Mouse (Mus musculus) hindbrain, embryonic 11.5 days (tissue): Measurements from ENCODE around the gene Tmem63b. TPM values are rescaled to one million over a fixed set of nuclear protein-coding genes. Genes with fewer than 3 reads are reported as not detected.

Experiments
- ATAC-seq: fragments of 200-750 bp; cut with Nextera tagmentation; 2 replicates; pipeline ENCODE4 v1.8.0; 2017; ENCODE audit warnings: mild to moderate bottlenecking, moderate TSS enrichment, moderate library complexity; ENCODE audit not compliant: low FRiP score
- DNase-seq: peaks from one replicate; pipeline ENCODE4 v3.0.0-alpha.2; 2015; ENCODE audit warnings: low spot score
- H3K27ac ChIP-seq: fragments of 300-500 bp; sonication (generic); 2 replicates; pipeline ENCODE4 v1.5.1; 2014; ENCODE audit warnings: mild to moderate bottlenecking, low read depth, low read length
- H3K27me3 ChIP-seq: fragments of 300-500 bp; sonication (generic); 2 replicates; pipeline ENCODE4 v1.6.1; 2014; ENCODE audit warnings: mild to moderate bottlenecking, low read length, moderate library complexity, mixed read lengths; ENCODE audit not compliant: control insufficient read depth, insufficient read depth
- H3K36me3 ChIP-seq: fragments of 300-500 bp; sonication (generic); 2 replicates; pipeline ENCODE4 v1.6.1; 2014; ENCODE audit warnings: mild to moderate bottlenecking, low read length, moderate library complexity, mixed read lengths; ENCODE audit not compliant: control insufficient read depth, insufficient read depth
- H3K4me1 ChIP-seq: fragments of 300-500 bp; sonication (generic); replicated peaks from 2 replicates; pipeline ENCODE4 v1.6.1; 2014; ENCODE audit warnings: low read length, mixed read lengths; ENCODE audit not compliant: control insufficient read depth, insufficient read depth
- H3K4me2 ChIP-seq: fragments of 300-500 bp; sonication (generic); replicated peaks from 2 replicates; pipeline ENCODE4 v1.6.1; 2014; ENCODE audit warnings: mild to moderate bottlenecking, low read depth, low read length
- H3K4me3 ChIP-seq: fragments of 300-500 bp; sonication (generic); 2 replicates; pipeline ENCODE4 v1.5.1; 2014; ENCODE audit warnings: low read depth, low read length
- H3K9ac ChIP-seq: fragments of 300-500 bp; sonication (generic); 2 replicates; pipeline ENCODE4 v1.6.1; 2014; ENCODE audit warnings: low read depth, low read length
- H3K9me3 ChIP-seq: fragments of 300-500 bp; sonication (generic); 2 replicates; pipeline ENCODE4 v1.6.1; 2016; ENCODE audit warnings: low read length; ENCODE audit not compliant: control insufficient read depth
- WGBS: fragments of 180-500 bp; shearing (Covaris S2); extraction: QIAGEN DNeasy Blood & Tissue Kit; methylation state at CpG from one replicate; pipeline ENCODE4 v1.1.7; 2014; 5-methylcytosine and 5-hydroxymethylcytosine counted together
- polyA plus RNA-seq: library from polyadenylated mRNA; unstranded; fragments of >200 nt; fragmentation: Nextera tagmentation; extraction: Ambion mirVana; gene quantifications from 2 replicates; pipeline ENCODE4 v1.2.1, GENCODE M21; 2014

Tmem63b gene
- polyA plus RNA-seq, 1 experiment from 2014 or later: 50.3 TPM

DNA sequence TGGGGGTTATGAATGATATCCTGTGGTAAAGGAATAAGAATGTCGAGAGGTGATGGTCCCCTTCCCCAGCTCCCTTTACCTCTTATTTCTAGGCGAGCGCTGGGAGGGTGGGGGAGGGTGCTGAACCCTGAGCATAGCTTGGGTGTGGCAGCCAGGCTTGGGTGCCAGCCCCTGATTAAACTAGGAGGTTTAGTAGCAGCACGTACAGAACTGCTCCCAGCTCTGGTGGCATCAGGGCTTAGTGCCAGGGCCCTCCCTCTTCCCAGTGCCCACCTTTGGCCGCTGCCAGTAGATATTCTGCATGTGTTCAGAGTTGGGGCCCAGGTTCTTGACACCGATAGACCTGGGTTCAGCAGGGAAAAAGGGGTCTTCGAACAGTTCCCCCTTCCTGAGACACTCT, 33.5 kb downstream of the Tmem63b start:
- no peak overlapping the region for H3K27ac ChIP-seq
- ATAC-seq: no peak
- no peaks in the 10 kb centered on the region for H3K9me3 ChIP-seq
- H3K27me3 ChIP-seq: no peaks in the 10 kb centered on the region
- H3K4me2 ChIP-seq: no peak overlapping the region
- no peak overlapping the region for H3K4me3 ChIP-seq
- WGBS: 80% methylated on average over 7 of the region's 7 CpGs
- no peak for DNase-seq
- H3K9ac ChIP-seq: no peak overlapping the region
- H3K36me3 ChIP-seq: no peaks in the 10 kb centered on the region
- H3K4me1 ChIP-seq: no peaks in the 10 kb centered on the region

DNA sequence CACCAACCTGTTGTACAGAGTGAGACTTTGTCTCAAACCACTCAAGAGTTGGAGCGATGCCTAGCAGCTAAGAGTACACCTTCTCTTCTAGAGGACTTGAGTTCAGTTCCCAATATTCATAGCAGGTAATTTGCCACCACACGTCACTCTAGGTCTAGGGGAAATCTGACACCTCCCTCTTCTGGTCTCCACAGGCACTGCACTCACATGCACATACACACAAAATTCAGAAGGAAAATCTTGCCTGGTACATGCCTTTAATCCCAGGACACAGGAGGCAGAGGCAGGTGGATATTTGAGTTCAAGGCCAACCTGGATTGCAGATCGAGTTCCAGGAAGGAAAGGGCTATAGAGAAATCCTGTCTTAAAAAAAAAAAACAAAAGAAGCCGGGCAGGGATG, 42.5 kb downstream of the Tmem63b start:
- Histone ChIP-seq H3K4me3 (no peak overlapping the region), H3K36me3 (no peaks in the 10 kb centered on the region), H3K4me1 (no peaks in the 10 kb centered on the region), H3K27me3 (no peaks in the 10 kb centered on the region), H3K9me3 (no peaks in the 10 kb centered on the region), H3K4me2 (no peak overlapping the region), H3K9ac (no peak overlapping the region), H3K27ac (no peak overlapping the region)
- DNase-seq: no peak
- 93% methylated on average over 4 of the region's 4 CpGs for WGBS
- no peak for ATAC-seq

- no peak overlapping the region for H3K4me3 ChIP-seq
- WGBS: 24% methylated on average over 12 of the region's 12 CpGs
- peak; percentile 78 for DNase-seq
- no peak for ATAC-seq
- no peaks in the 10 kb centered on the region for H3K36me3 ChIP-seq
- no peaks in the 10 kb centered on the region for H3K27me3 ChIP-seq
- H3K9me3 ChIP-seq: no peaks in the 10 kb centered on the region
- H3K9ac ChIP-seq: no peak overlapping the region
- H3K4me1 ChIP-seq: no peaks in the 10 kb centered on the region
- H3K4me2 ChIP-seq: no peak overlapping the region
- H3K27ac ChIP-seq: no peak overlapping the region
These were observed 44.0 kb downstream of the Tmem63b start for GRCm38 (mm10) chr17:45642701-45643100.

DNA sequence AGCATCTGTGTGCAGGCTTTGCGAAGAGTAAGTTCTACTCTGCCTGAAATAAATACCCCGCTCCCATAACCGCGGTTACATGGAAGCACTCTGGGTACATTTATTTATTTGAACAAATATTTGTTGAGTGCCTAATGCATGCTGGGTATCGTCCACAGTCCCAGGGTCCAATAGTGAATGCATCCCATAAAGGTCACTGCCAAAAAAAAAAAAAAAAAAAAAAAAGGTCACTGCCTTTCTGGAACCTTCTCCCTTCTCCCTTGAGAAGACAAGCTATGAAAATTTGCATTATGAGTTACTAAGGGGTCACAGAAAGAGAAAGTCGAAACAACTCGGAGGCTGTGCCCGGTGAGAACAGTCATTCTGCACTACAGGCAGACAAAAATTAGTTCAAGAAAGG, 44.7 kb downstream of the Tmem63b start:
- Histone ChIP-seq H3K4me1 (no peaks in the 10 kb centered on the region), H3K27me3 (no peaks in the 10 kb centered on the region), H3K27ac (no peak overlapping the region), H3K9me3 (no peaks in the 10 kb centered on the region), H3K9ac (no peak overlapping the region), H3K4me3 (no peak overlapping the region), H3K36me3 (no peaks in the 10 kb centered on the region), H3K4me2 (no peak overlapping the region)
- no peak for DNase-seq
- WGBS: 87% methylated on average over 8 of the region's 8 CpGs
- no peak for ATAC-seq

- Histone ChIP-seq H3K4me3 (no peak overlapping the region), H3K27ac (no peak overlapping the region), H3K4me2 (no peak overlapping the region), H3K4me1 (no peaks in the 10 kb centered on the region), H3K27me3 (no peaks in the 10 kb centered on the region), H3K36me3 (no peaks in the 10 kb centered on the region), H3K9ac (no peak overlapping the region), H3K9me3 (no peaks in the 10 kb centered on the region)
- 77% methylated on average over 16 of the region's 16 CpGs for WGBS
- ATAC-seq (no peak), DNase-seq (no peak)
These were observed 48.0 kb downstream of the Tmem63b start for GRCm38 (mm10) chr17:45638596-45639295.

DNA sequence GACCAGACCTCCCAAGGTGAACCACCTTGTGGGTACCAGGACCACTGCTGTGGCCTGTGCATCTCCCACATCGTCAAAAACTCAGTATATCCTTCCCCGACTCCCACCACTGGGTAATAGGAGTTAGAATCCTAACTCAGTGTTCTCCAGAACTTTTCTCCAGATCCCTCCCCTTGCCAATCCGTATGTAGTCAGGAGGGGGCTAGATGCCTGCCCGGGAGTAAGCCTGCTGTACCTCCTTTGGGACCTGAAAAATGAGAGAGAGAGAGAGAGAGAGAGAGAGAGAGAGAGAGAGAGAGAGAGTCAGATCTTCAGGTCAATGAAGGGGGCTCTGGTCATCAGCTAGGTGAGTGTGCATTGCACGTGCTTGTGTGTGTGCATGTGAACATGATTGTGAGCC, 52.7 kb downstream of the Tmem63b start:
- no peaks in the 10 kb centered on the region for H3K36me3 ChIP-seq
- no peaks in the 10 kb centered on the region for H3K9me3 ChIP-seq
- ATAC-seq (no peak), DNase-seq (no peak)
- H3K27me3 ChIP-seq: no peaks in the 10 kb centered on the region
- H3K9ac ChIP-seq: no peak overlapping the region
- no peak overlapping the region for H3K4me2 ChIP-seq
- H3K4me1 ChIP-seq: peaks cover 4% of the 10 kb centered on the region
- no peak overlapping the region for H3K4me3 ChIP-seq
- 80% methylated on average over 5 of the region's 5 CpGs for WGBS
- no peak overlapping the region for H3K27ac ChIP-seq

GRCm38 (mm10) chr17:45631940-45632339, 54.8 kb downstream of the Tmem63b start:
- H3K4me3 ChIP-seq: no peak overlapping the region
- H3K4me2 ChIP-seq: no peak overlapping the region
- DNase-seq (no peak), ATAC-seq (no peak)
- H3K27me3 ChIP-seq: no peaks in the 10 kb centered on the region
- H3K36me3 ChIP-seq: no peaks in the 10 kb centered on the region
- H3K4me1 ChIP-seq: peaks cover 4% of the 10 kb centered on the region
- H3K9ac ChIP-seq: no peak overlapping the region
- H3K27ac ChIP-seq: no peak overlapping the region
- WGBS: 87% methylated on average over 6 of the region's 6 CpGs
- no peaks in the 10 kb centered on the region for H3K9me3 ChIP-seq

DNA sequence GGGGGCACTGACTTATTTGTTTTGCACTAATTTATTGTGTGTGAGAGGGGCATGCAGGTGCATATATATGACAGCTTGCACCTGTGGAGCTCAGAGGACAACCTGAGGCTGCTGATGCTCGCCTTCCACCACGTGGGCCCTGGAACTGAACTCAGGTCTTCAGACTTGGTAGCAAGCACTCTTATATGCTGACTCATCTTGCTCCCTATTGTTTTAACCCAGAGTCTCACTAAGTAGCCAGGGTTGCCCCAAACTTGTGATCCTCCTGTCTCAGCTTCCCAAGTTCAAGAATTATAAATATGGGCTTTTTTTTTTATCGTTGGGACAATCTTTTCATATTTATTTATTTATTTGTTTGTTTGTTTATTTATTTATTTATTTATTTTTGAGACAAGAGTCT, 55.7 kb downstream of the Tmem63b start:
- H3K27me3 ChIP-seq: no peaks in the 10 kb centered on the region
- H3K4me2 ChIP-seq: peak overlapping the region; percentile 68
- no peaks in the 10 kb centered on the region for H3K9me3 ChIP-seq
- WGBS: 53% methylated on average over 3 of the region's 3 CpGs
- peak overlapping the region; percentile 32; the same call in 1 of the 2 replicates for H3K4me3 ChIP-seq
- no peaks in the 10 kb centered on the region for H3K36me3 ChIP-seq
- H3K4me1 ChIP-seq: peaks cover 4% of the 10 kb centered on the region
- no peak for DNase-seq
- no peak overlapping the region for H3K9ac ChIP-seq
- ATAC-seq: no peak
- H3K27ac ChIP-seq: no peak overlapping the region

GRCm38 (mm10) chr17:45629861-45630694, 56.6 kb downstream of the Tmem63b start:
- peak; percentile 84 for ATAC-seq
- H3K4me3 ChIP-seq: peak overlapping the region; percentile 32
- H3K9ac ChIP-seq: peak overlapping the region; percentile 57
- H3K4me2 ChIP-seq: peak overlapping the region; percentile 68
- DNase-seq: peak; percentile 80
- WGBS: 2% methylated on average over 32 of the region's 34 CpGs
- no peaks in the 10 kb centered on the region for H3K27me3 ChIP-seq
- no peaks in the 10 kb centered on the region for H3K9me3 ChIP-seq
- H3K36me3 ChIP-seq: no peaks in the 10 kb centered on the region
- peak overlapping the region; percentile 54; the same call in 1 of the 2 replicates for H3K27ac ChIP-seq
- peaks cover 4% of the 10 kb centered on the region for H3K4me1 ChIP-seq
